Mouse (Mus musculus) activated CD4-positive, CD25-positive, alpha-beta regulatory T cell, adult 4 months (primary cell): ENCODE results near the gene Nyap1. TPM values are rescaled to one million over a fixed set of nuclear protein-coding genes. Genes with fewer than 3 reads are reported as not detected.
A peak's percentile ranks its signal among the peaks of the same experiment; 100 is the strongest.

ENCODE experiments used
- ATAC-seq: one replicate; pipeline ENCODE4 v1.8.0; 2017
- polyA plus RNA-seq, 2 experiments: library from polyadenylated mRNA; unstranded; fragments of 100-300 nt; shearing (Covaris generic); gene quantifications; one replicate each; pipeline ENCODE4 v1.2.1; 2017

Gene Nyap1
- polyA plus RNA-seq, result under 1 TPM in 1 of 2 experiments, not detected in 1; 0.19 TPM

GRCm38 (mm10) chr5:137741023-137741931 is at the start of gene Nyap1:
TSS of gene Nyap1 (minus strand) at chr5:137741607.
- peak; percentile 37 for ATAC-seq

- ATAC-seq, result no peak
Observed at GRCm38 (mm10) chr5:137788946-137789531, 47.6 kb upstream of the Nyap1 start.

GRCm38 (mm10) chr5:137788171-137788570 is 46.8 kb upstream of the Nyap1 start:
- ATAC-seq, result no peak

- peak; percentile 55 for ATAC-seq
Observed at GRCm38 (mm10) chr5:137787151-137787928, 45.9 kb upstream of the Nyap1 start, which contains the start of the genes Mepce and Zcwpw1. TSS of gene Mepce (minus strand) at chr5:137787655. TSS of gene Zcwpw1 (plus strand) at chr5:137787798.

- ATAC-seq, result peak; percentile 72
Observed at GRCm38 (mm10) chr5:137786109-137786942, 44.9 kb upstream of the Nyap1 start.

GRCm38 (mm10) chr5:137785164-137786031 is 44.0 kb upstream of the Nyap1 start:
- peak; percentile 0 for ATAC-seq

- ATAC-seq, result no peak
Observed at GRCm38 (mm10) chr5:137784546-137784945, 43.1 kb upstream of the Nyap1 start.

- ATAC-seq, result no peak
Observed at GRCm38 (mm10) chr5:137783901-137784540, 42.6 kb upstream of the Nyap1 start.

- no peak for ATAC-seq
Observed at GRCm38 (mm10) chr5:137782776-137783522, 41.5 kb upstream of the Nyap1 start.

GRCm38 (mm10) chr5:137781661-137782060 is 40.3 kb upstream of the Nyap1 start:
- no peak for ATAC-seq

GRCm38 (mm10) chr5:137779053-137779933 is 37.9 kb upstream of the Nyap1 start:
- ATAC-seq, result peak; percentile 20

GRCm38 (mm10) chr5:137778635-137779034 is 37.2 kb upstream of the Nyap1 start, which contains the start of gene Ppp1r35:
TSS of gene Ppp1r35 (plus strand) at chr5:137778849.
- peak; percentile 95 for ATAC-seq

GRCm38 (mm10) chr5:137777267-137777845 is 35.9 kb upstream of the Nyap1 start:
- ATAC-seq, result no peak

GRCm38 (mm10) chr5:137776408-137776918 is 35.1 kb upstream of the Nyap1 start:
- ATAC-seq, result no peak

- ATAC-seq, result no peak
Observed at GRCm38 (mm10) chr5:137775587-137776290, 34.3 kb upstream of the Nyap1 start.

- no peak for ATAC-seq
Observed at GRCm38 (mm10) chr5:137772755-137773154, 31.3 kb upstream of the Nyap1 start.

GRCm38 (mm10) chr5:137770709-137771108 is 29.3 kb upstream of the Nyap1 start:
- ATAC-seq, result peak; percentile 54
